Mouse (Mus musculus) MEL (cell line): ENCODE data around the gene Tas2r144. TPM values are rescaled to one million over a fixed set of nuclear protein-coding genes. Genes with fewer than 3 reads are reported as not detected.

Source experiments
- DNase-seq: peaks from one replicate; pipeline ENCODE4 v3.0.0; 2011; ENCODE audit warnings: low read depth, low spot score
- H3K27ac ChIP-seq: 2 replicates; pipeline ENCODE4 v1.5.1; 2012; ENCODE audit warnings: low read depth, mild to moderate bottlenecking, control low read depth, low read length, moderate library complexity; ENCODE audit not compliant: control insufficient read depth
- H3K27me3 ChIP-seq, 2 experiments: fragments of 150-350 bp in 1 of 2; sonication (generic) in 1 of 2; 2 replicates each; pipeline ENCODE4 v1.6.1; 2012; ENCODE audit warnings: low read length in 2 of 2, mild to moderate bottlenecking in 2 of 2, improper control_type of control experiment in 1 of 2, moderate library complexity in 1 of 2; ENCODE audit not compliant: insufficient read depth in 2 of 2, control insufficient read depth in 1 of 2
- H3K36me3 ChIP-seq, 2 experiments: 2 replicates each; pipeline ENCODE4 v1.6.1; 2012 to 2014; ENCODE audit warnings: low read length in 2 of 2, improper control_type of control experiment in 1 of 2, inconsistent platforms in 1 of 2, mild to moderate bottlenecking in 1 of 2; ENCODE audit not compliant: insufficient read depth in 2 of 2, control insufficient read depth in 1 of 2
- H3K4me1 ChIP-seq, 2 experiments: fragments of 150-350 bp in 1 of 2; sonication (generic) in 1 of 2; 2 replicates each; pipeline ENCODE4 v1.6.1; 2012; ENCODE audit warnings: low read length in 2 of 2, improper control_type of control experiment in 1 of 2, mild to moderate bottlenecking in 1 of 2; ENCODE audit not compliant: insufficient read depth in 2 of 2, control insufficient read depth in 1 of 2
- H3K4me3 ChIP-seq, 2 experiments: fragments of 150-350 bp in 1 of 2; sonication (generic) in 1 of 2; 2 replicates each; pipeline ENCODE4 v1.5.1; 2012; ENCODE audit warnings: low read depth in 2 of 2, low read length in 2 of 2, mild to moderate bottlenecking in 2 of 2, moderate library complexity in 2 of 2, control low read depth in 1 of 2, improper control_type of control experiment in 1 of 2; ENCODE audit not compliant: control insufficient read depth in 1 of 2, insufficient read depth in 1 of 2
- H3K79me2 ChIP-seq: 2 replicates; pipeline ENCODE4 v1.6.1; 2012; ENCODE audit warnings: mild to moderate bottlenecking, low read length, moderate library complexity; ENCODE audit not compliant: control insufficient read depth, poor library complexity, insufficient read depth
- H3K9ac ChIP-seq: 2 replicates; pipeline ENCODE4 v1.6.1; 2012; ENCODE audit warnings: low read depth, mild to moderate bottlenecking, control low read depth, low read length, moderate library complexity; ENCODE audit not compliant: control insufficient read depth, poor library complexity, severe bottlenecking
- H3K9me3 ChIP-seq: fragments of 150-350 bp; sonication (generic); replicated peaks from 2 replicates; pipeline ENCODE4 v1.6.1; 2012; ENCODE audit warnings: mild to moderate bottlenecking, low read length, improper control_type of control experiment, moderate library complexity; ENCODE audit not compliant: insufficient read depth
- BHLHE40 ChIP-seq: IDR thresholded peaks from 2 replicates; pipeline ENCODE4 v1.6.1; 2012; ENCODE audit warnings: low read depth, mild to moderate bottlenecking, inconsistent platforms, low read length, improper control_type of control experiment, borderline replicate concordance
- CHD1 ChIP-seq: IDR thresholded peaks from 2 replicates; pipeline ENCODE4 v1.6.1; 2012; ENCODE audit warnings: low read depth, mild to moderate bottlenecking, inconsistent platforms, low read length, improper control_type of control experiment
- CHD2 ChIP-seq: IDR thresholded peaks from 2 replicates; pipeline ENCODE4 v1.6.1; 2011; ENCODE audit warnings: low read length, improper control_type of control experiment
- CTCF ChIP-seq, 3 experiments: IDR thresholded peaks in 2 of 3; conservative IDR thresholded peaks in 1 of 3; 2 replicates each; pipeline ENCODE4 v1.5.1; 2011 to 2012; ENCODE audit warnings: low read length in 3 of 3, low read depth in 2 of 3, mild to moderate bottlenecking in 2 of 3, improper control_type of control experiment in 1 of 3, inconsistent platforms in 1 of 3, mixed read lengths in 1 of 3, moderate library complexity in 1 of 3; ENCODE audit not compliant: control insufficient read depth in 1 of 3, insufficient read depth in 1 of 3, poor library complexity in 1 of 3, severe bottlenecking in 1 of 3
- E2F4 ChIP-seq: IDR thresholded peaks from 2 replicates; pipeline ENCODE4 v1.6.1; 2011; ENCODE audit warnings: low read depth, low read length, improper control_type of control experiment, borderline replicate concordance
- ELF1 ChIP-seq: IDR thresholded peaks from 2 replicates; pipeline ENCODE4 v1.6.1; 2014; ENCODE audit warnings: low read depth, mild to moderate bottlenecking, inconsistent platforms, low read length, improper control_type of control experiment, moderate library complexity
- EP300 ChIP-seq, 2 experiments: IDR thresholded peaks; 2 replicates each; pipeline ENCODE4 v1.6.1; 2011; ENCODE audit warnings: improper control_type of control experiment in 2 of 2, low read length in 2 of 2, low read depth in 1 of 2, mild to moderate bottlenecking in 1 of 2
- ETS1 ChIP-seq: IDR thresholded peaks from 2 replicates; pipeline ENCODE4 v1.6.1; 2012; ENCODE audit warnings: low read depth, mild to moderate bottlenecking, inconsistent platforms, low read length, improper control_type of control experiment, moderate library complexity
- GABPA ChIP-seq: IDR thresholded peaks from 2 replicates; pipeline ENCODE4 v1.6.1; 2012; ENCODE audit warnings: low read depth, mild to moderate bottlenecking, inconsistent platforms, low read length, improper control_type of control experiment, moderate library complexity
- HCFC1 ChIP-seq: IDR thresholded peaks from 2 replicates; pipeline ENCODE4 v1.6.1; 2012; ENCODE audit warnings: low read depth, mild to moderate bottlenecking, inconsistent platforms, low read length, improper control_type of control experiment, moderate library complexity
- JUND ChIP-seq: IDR thresholded peaks from 2 replicates; pipeline ENCODE4 v1.6.1; 2011; ENCODE audit warnings: low read depth, mild to moderate bottlenecking, improper control_type of control experiment, low read length
- KAT2A ChIP-seq: conservative IDR thresholded peaks from 2 replicates; pipeline ENCODE4 v1.6.1; 2012; ENCODE audit warnings: low read depth, low read length, improper control_type of control experiment, inconsistent platforms
- MAFK ChIP-seq: IDR thresholded peaks from 2 replicates; pipeline ENCODE4 v1.6.1; 2011; ENCODE audit warnings: low read depth, mild to moderate bottlenecking, low read length, improper control_type of control experiment, borderline replicate concordance
- MAX ChIP-seq: IDR thresholded peaks from 2 replicates; pipeline ENCODE4 v1.6.1; 2011; ENCODE audit warnings: low read length, improper control_type of control experiment
- MAZ ChIP-seq: IDR thresholded peaks from 2 replicates; pipeline ENCODE4 v1.6.1; 2012; ENCODE audit warnings: low read depth, mild to moderate bottlenecking, inconsistent platforms, low read length, improper control_type of control experiment
- MEF2A ChIP-seq: IDR thresholded peaks from 2 replicates; pipeline ENCODE4 v1.6.1; 2014; ENCODE audit warnings: low read depth, mild to moderate bottlenecking, inconsistent platforms, low read length, improper control_type of control experiment; ENCODE audit not compliant: poor library complexity, insufficient replicate concordance, severe bottlenecking; ENCODE audit errors: extremely low read depth
- MXI1 ChIP-seq: IDR thresholded peaks from 2 replicates; pipeline ENCODE4 v1.6.1; 2011; ENCODE audit warnings: mild to moderate bottlenecking, low read depth, low read length, improper control_type of control experiment
- MYC ChIP-seq: IDR thresholded peaks from 2 replicates; pipeline ENCODE4 v1.6.1; 2011; ENCODE audit warnings: low read depth, mild to moderate bottlenecking, low read length, improper control_type of control experiment, moderate library complexity
- NELFE ChIP-seq: IDR thresholded peaks from 2 replicates; pipeline ENCODE4 v1.6.1; 2011; ENCODE audit warnings: low read depth, low read length, improper control_type of control experiment
- NRF1 ChIP-seq: IDR thresholded peaks from 2 replicates; pipeline ENCODE4 v1.6.1; 2014; ENCODE audit warnings: low read depth, mild to moderate bottlenecking, inconsistent platforms, low read length, improper control_type of control experiment, moderate library complexity; ENCODE audit not compliant: poor library complexity, insufficient read depth, severe bottlenecking
- POLR2A ChIP-seq, 2 experiments: IDR thresholded peaks; 2 replicates each; pipeline ENCODE4 v1.6.1; 2011 to 2012; ENCODE audit warnings: low read length in 2 of 2, mild to moderate bottlenecking in 2 of 2, control low read depth in 1 of 2, improper control_type of control experiment in 1 of 2, low read depth in 1 of 2, moderate library complexity in 1 of 2; ENCODE audit not compliant: control insufficient read depth in 1 of 2, insufficient read depth in 1 of 2, poor library complexity in 1 of 2
- POLR2AphosphoS2 ChIP-seq: IDR thresholded peaks from 2 replicates; pipeline ENCODE4 v1.6.1; 2011; ENCODE audit warnings: low read length, improper control_type of control experiment
- POLR2AphosphoS5 ChIP-seq: IDR thresholded peaks from 2 replicates; pipeline ENCODE4 v1.6.1; 2012; ENCODE audit warnings: low read depth, borderline replicate concordance, mild to moderate bottlenecking, inconsistent platforms, low read length, moderate library complexity, mixed read lengths
- RAD21 ChIP-seq: IDR thresholded peaks from 2 replicates; pipeline ENCODE4 v1.6.1; 2011; ENCODE audit warnings: mild to moderate bottlenecking, low read depth, low read length, improper control_type of control experiment
- RCOR1 ChIP-seq: IDR thresholded peaks from 2 replicates; pipeline ENCODE4 v1.6.1; 2012; ENCODE audit warnings: low read depth, mild to moderate bottlenecking, inconsistent platforms, low read length, improper control_type of control experiment
- SIN3A ChIP-seq: IDR thresholded peaks from 2 replicates; pipeline ENCODE4 v1.6.1; 2012; ENCODE audit warnings: low read length, improper control_type of control experiment, inconsistent platforms
- SMC3 ChIP-seq: IDR thresholded peaks from 2 replicates; pipeline ENCODE4 v1.6.1; 2011; ENCODE audit warnings: low read depth, low read length, improper control_type of control experiment
- TAL1 ChIP-seq: IDR thresholded peaks from 2 replicates; pipeline ENCODE4 v1.6.1; 2012; ENCODE audit warnings: mild to moderate bottlenecking, inconsistent platforms, low read length, moderate library complexity, mixed read lengths
- TBP ChIP-seq: IDR thresholded peaks from 2 replicates; pipeline ENCODE4 v1.8.0; 2011; ENCODE audit warnings: low read depth, low read length, improper control_type of control experiment
- TCF12 ChIP-seq: IDR thresholded peaks from 2 replicates; pipeline ENCODE4 v1.6.1; 2014; ENCODE audit warnings: low read depth, mild to moderate bottlenecking, inconsistent platforms, low read length, improper control_type of control experiment, moderate library complexity
- UBTF ChIP-seq: IDR thresholded peaks from 2 replicates; pipeline ENCODE4 v1.6.1; 2012; ENCODE audit warnings: low read depth, mild to moderate bottlenecking, inconsistent platforms, low read length, improper control_type of control experiment, moderate library complexity, borderline replicate concordance; ENCODE audit not compliant: insufficient read depth
- USF1 ChIP-seq: IDR thresholded peaks from 2 replicates; pipeline ENCODE4 v1.6.1; 2014; ENCODE audit warnings: low read depth, mild to moderate bottlenecking, inconsistent platforms, low read length, improper control_type of control experiment, moderate library complexity
- USF2 ChIP-seq, 2 experiments: IDR thresholded peaks; 2 replicates each; pipeline ENCODE4 v1.6.1; 2011 to 2012; ENCODE audit warnings: improper control_type of control experiment in 2 of 2, low read length in 2 of 2, borderline replicate concordance in 1 of 2, inconsistent platforms in 1 of 2, low read depth in 1 of 2, mild to moderate bottlenecking in 1 of 2; ENCODE audit not compliant: insufficient read depth in 1 of 2
- ZC3H11A ChIP-seq: IDR thresholded peaks from 2 replicates; pipeline ENCODE4 v1.6.1; 2012; ENCODE audit warnings: low read depth, mild to moderate bottlenecking, inconsistent platforms, low read length, improper control_type of control experiment
- ZKSCAN1 ChIP-seq: IDR thresholded peaks from 2 replicates; pipeline ENCODE4 v1.6.1; 2012; ENCODE audit warnings: low read depth, mild to moderate bottlenecking, inconsistent platforms, low read length, improper control_type of control experiment, moderate library complexity
- ZMIZ1 ChIP-seq: IDR thresholded peaks from 2 replicates; pipeline ENCODE4 v1.6.1; 2012; ENCODE audit warnings: low read depth, mild to moderate bottlenecking, inconsistent platforms, low read length, improper control_type of control experiment, moderate library complexity
- ZNF384 ChIP-seq: IDR thresholded peaks from 2 replicates; pipeline ENCODE4 v1.6.1; 2012; ENCODE audit warnings: low read depth, mild to moderate bottlenecking, inconsistent platforms, low read length, improper control_type of control experiment
- polyA plus RNA-seq, 2 experiments: library from polyadenylated mRNA; stranded (reverse) in 1 of 2; unstranded in 1 of 2; fragments of >175 nt in 1 of 2; fragments of >200 nt in 1 of 2; gene quantifications; 2 replicates each; pipeline versions ENCODE4 v1.2.1 to v1.2.4; 2012; ENCODE audit warnings: low replicate concordance in 2 of 2, low read depth in 1 of 2; ENCODE audit not compliant: insufficient read length in 2 of 2, insufficient read depth in 1 of 2, missing spikeins in 1 of 2
- total RNA-seq: library from RNA; depleted of rRNA; stranded (reverse); fragments of 300-350 nt; gene quantifications from 2 replicates; pipeline ENCODE4 v1.2.3, GENCODE M21; 2012

Gene Tas2r144
- total and polyA plus RNA-seq, 3 experiments = not detected

GRCm38 (mm10) chr6:42257303-42257863, 42.3 kb downstream of the Tas2r144 start:
- H3K27ac ChIP-seq = no peak overlapping the region
- peaks cover 0 to 10% of the 10 kb centered on the region in 2 experiments; a peak in 2 of 4 replicates for H3K36me3 ChIP-seq
- peaks cover 3 to 9% of the 10 kb centered on the region in 2 experiments; a peak in 3 of 4 replicates for H3K4me1 ChIP-seq
- no peak overlapping the region for H3K4me3 ChIP-seq
- peak; percentile 85 for DNase-seq
- H3K27me3 ChIP-seq = peaks cover 1 to 2% of the 10 kb centered on the region in 2 experiments; a peak in 2 of 4 replicates
- H3K79me2 ChIP-seq = no peaks in the 10 kb centered on the region
- no peaks in the 10 kb centered on the region for H3K9me3 ChIP-seq
- no peak overlapping the region for H3K9ac ChIP-seq
- TF ChIP-seq CTCF (IDR thresholded peaks at IDR 0.05 in 2 of 3, conservative IDR thresholded peaks at IDR 0.05 in 1 of 3; ENCODE audit: control insufficient read depth in 1 of 3, insufficient read depth in 1 of 3, low read depth in 2 of 3, low read length in 3 of 3, poor library complexity in 1 of 3, severe bottlenecking in 1 of 3) (peak; percentile 47 to 77 (median 74)), E2F4 (no peak), ZC3H11A (peak; percentile 24; the same call in 1 of the 2 replicates), MYC (no peak), BHLHE40 (no peak), UBTF (no peak), USF1 (no peak), RAD21 (peak; percentile 52), MAFK (no peak; the same call in 1 of the 2 replicates), MXI1 (no peak; the same call in 1 of the 2 replicates), POLR2A (IDR thresholded peaks at IDR 0.05; ENCODE audit: control insufficient read depth in 1 of 2, insufficient read depth in 1 of 2, low read depth in 1 of 2, low read length in 2 of 2, poor library complexity in 1 of 2) (no peak), ZNF384 (peak; percentile 97), SIN3A (no peak; the same call in 1 of the 2 replicates), CHD2 (no peak), ZKSCAN1 (no peak), JUND (no peak), EP300 (IDR thresholded peaks at IDR 0.05; ENCODE audit: low read depth in 1 of 2, low read length in 2 of 2) (peak; percentile 81 to 85), CHD1 (no peak), USF2 (IDR thresholded peaks at IDR 0.05; ENCODE audit: borderline replicate concordance in 1 of 2, insufficient read depth in 1 of 2, low read depth in 1 of 2, low read length in 2 of 2) (no peak), NRF1 (no peak), MAX (no peak; the same call in 1 of the 2 replicates), TAL1 (peak; percentile 61), ELF1 (no peak), TBP (no peak), POLR2AphosphoS2 (no peak), SMC3 (peak; percentile 74), POLR2AphosphoS5 (no peak), ETS1 (peak; percentile 82), RCOR1 (peak; percentile 92), GABPA (no peak), NELFE (no peak), TCF12 (peak; percentile 86), ZMIZ1 (no peak), HCFC1 (no peak), MEF2A (no peak), KAT2A (no peak), MAZ (no peak)
